Mouse (Mus musculus) olfactory bulb, adult 2 months (tissue): ENCODE data around the gene Dnajb11. TPM values are rescaled to one million over a fixed set of nuclear protein-coding genes. Genes with fewer than 3 reads are reported as not detected.

ENCODE experiments used
- H3K27ac ChIP-seq: fragments of 200-500 bp; 2 replicates; pipeline ENCODE4 v1.5.1; 2012; ENCODE audit warnings: low read depth, low read length; ENCODE audit not compliant: insufficient read depth
- H3K4me1 ChIP-seq: fragments of 200-500 bp; 2 replicates; pipeline ENCODE4 v1.6.1; 2012; ENCODE audit warnings: low read length; ENCODE audit not compliant: control insufficient read depth, insufficient read depth
- H3K4me3 ChIP-seq: fragments of 200-500 bp; 2 replicates; pipeline ENCODE4 v1.5.1; 2012; ENCODE audit warnings: mild to moderate bottlenecking, low read depth, low read length, moderate library complexity; ENCODE audit not compliant: insufficient read depth
- CTCF ChIP-seq: fragments of 200-500 bp; IDR thresholded peaks from 2 replicates; pipeline ENCODE4 v1.5.1; 2012; ENCODE audit warnings: low read depth, mild to moderate bottlenecking, low read length, moderate library complexity; ENCODE audit not compliant: insufficient read depth
- POLR2A ChIP-seq: fragments of 200-500 bp; IDR thresholded peaks from 2 replicates; pipeline ENCODE4 v1.6.1; 2012; ENCODE audit warnings: mild to moderate bottlenecking, low read depth, low read length, moderate library complexity; ENCODE audit not compliant: insufficient read depth
- WGBS: fragments of 180-500 bp; shearing (Covaris S2); methylation state at CpG from one replicate; pipeline ENCODE4 v1.1.7; 2018; 5-methylcytosine and 5-hydroxymethylcytosine counted together
- polyA plus RNA-seq: library from polyadenylated mRNA; stranded (reverse); fragments of >200 nt; gene quantifications from 2 replicates; pipeline ENCODE4 v1.2.4, GENCODE M21; 2012; ENCODE audit warnings: low replicate concordance; ENCODE audit not compliant: missing spikeins, insufficient read depth, insufficient read length

The Dnajb11 gene
- polyA plus RNA-seq, 1 experiment = not detected

GRCm38 (mm10) chr16:22890683-22891510, 33.3 kb downstream of the Dnajb11 start, which contains the start of gene Ahsg:
Ahsg (plus strand) TSS chr16:22891277.
- 73% methylated on average over 11 of the region's 11 CpGs for WGBS
- no peak within 1 kb of the TSS for H3K4me3 ChIP-seq
- no peaks in the 10 kb centered on the region for H3K4me1 ChIP-seq
- TF ChIP-seq CTCF (no peak), POLR2A (no peak)
- H3K27ac ChIP-seq = no peak within 1 kb of the TSS

DNA sequence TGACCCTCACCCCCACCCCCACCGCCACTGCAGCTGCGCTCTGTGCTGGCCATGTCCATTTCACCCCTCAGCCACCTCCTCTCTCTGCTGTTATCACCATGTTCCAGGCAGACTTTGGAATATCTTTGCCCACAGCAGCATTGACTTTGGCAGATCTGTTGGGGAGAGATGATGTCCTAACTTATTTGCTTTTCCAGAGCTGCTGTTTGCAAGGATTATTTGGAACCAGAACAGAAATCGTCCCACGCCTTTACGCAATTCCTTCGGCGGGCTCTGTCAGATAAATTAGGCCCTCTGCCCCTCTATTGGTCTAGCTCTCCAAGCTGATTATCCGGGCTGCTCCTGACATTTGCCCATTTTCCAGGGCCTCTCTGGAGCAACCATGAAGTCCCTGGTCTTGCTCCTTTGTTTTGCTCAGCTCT, 34.1 kb downstream of the Dnajb11 start:
- no peak overlapping the region for H3K27ac ChIP-seq
- H3K4me1 ChIP-seq = no peaks in the 10 kb centered on the region
- no peak overlapping the region for H3K4me3 ChIP-seq
- WGBS = 89% methylated on average over 8 of the region's 8 CpGs
- TF ChIP-seq POLR2A = no peak
- no peak for TF ChIP-seq CTCF

GRCm38 (mm10) chr16:22894095-22894494, 36.5 kb downstream of the Dnajb11 start:
- TF ChIP-seq POLR2A = no peak
- no peak overlapping the region for H3K4me3 ChIP-seq
- no peaks in the 10 kb centered on the region for H3K4me1 ChIP-seq
- no peak overlapping the region for H3K27ac ChIP-seq
- WGBS = 66% methylated on average over 8 of the region's 8 CpGs

- TF ChIP-seq POLR2A (no peak), CTCF (no peak)
- no peak overlapping the region for H3K4me3 ChIP-seq
- 74% methylated on average over 2 of the region's 2 CpGs for WGBS
- H3K4me1 ChIP-seq = no peaks in the 10 kb centered on the region
- H3K27ac ChIP-seq = no peak overlapping the region
Observed at GRCm38 (mm10) chr16:22896618-22897017, 39.0 kb downstream of the Dnajb11 start.

DNA sequence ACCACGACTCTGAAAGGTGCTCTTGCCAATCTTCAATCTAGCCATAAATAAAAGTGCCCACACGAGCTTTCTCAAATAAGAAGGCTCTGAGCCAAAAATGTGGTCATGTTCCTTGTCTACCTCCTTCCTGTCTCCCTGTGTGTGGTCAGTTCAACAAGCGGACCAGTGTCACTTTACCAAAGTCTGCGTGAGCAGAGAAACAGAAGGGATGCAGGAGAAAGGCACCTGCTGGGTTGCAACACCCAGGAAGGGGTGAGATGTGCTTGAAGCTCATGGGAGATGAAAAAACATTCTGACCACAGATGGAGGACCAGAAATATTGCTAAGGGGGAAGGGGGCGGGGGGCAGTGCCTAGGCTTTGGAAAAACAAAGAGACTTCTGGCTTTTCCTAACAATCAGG, 41.7 kb downstream of the Dnajb11 start:
- WGBS = 38% methylated on average over 5 of the region's 5 CpGs
- H3K4me3 ChIP-seq = no peak overlapping the region
- H3K27ac ChIP-seq = no peak overlapping the region
- no peaks in the 10 kb centered on the region for H3K4me1 ChIP-seq
- TF ChIP-seq POLR2A = no peak
- no peak for TF ChIP-seq CTCF

DNA sequence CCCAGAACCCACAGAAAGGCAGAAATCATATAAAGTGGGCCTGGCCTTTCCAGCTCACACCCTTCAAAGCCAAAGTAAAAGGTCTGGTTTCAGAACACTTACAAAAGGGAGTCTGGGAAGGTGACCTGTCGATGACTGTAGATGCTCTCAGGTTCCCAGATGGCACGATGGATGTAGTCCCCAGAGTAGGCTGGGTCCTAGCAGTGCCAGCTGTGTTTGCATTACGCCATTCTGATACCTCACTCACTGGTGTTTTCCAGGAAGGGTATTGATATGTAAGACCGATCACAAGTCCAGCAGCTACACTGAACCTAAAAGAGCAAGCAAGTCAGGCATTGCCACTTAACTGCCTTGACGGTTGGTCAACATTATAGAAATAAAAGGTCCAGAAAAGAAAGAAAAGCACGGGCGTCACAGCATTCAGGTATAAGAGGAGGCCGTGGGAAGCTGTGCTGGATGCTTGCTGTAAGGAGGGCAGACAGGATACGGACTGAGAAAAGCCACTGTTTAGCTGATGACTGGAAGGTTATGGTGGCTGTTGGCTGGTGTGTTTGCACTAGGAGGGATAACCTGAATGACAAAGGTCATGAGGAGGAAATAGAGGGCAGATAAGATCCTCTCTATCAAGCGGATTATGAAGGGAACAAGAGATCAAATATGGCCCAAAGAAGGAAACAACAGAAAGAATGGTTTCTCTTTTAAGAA, 42.4 kb downstream of the Dnajb11 start:
- Histone ChIP-seq H3K27ac (no peak overlapping the region), H3K4me3 (no peak overlapping the region), H3K4me1 (no peaks in the 10 kb centered on the region)
- WGBS = 84% methylated on average over 10 of the region's 10 CpGs
- TF ChIP-seq POLR2A = no peak
- no peak for TF ChIP-seq CTCF

DNA sequence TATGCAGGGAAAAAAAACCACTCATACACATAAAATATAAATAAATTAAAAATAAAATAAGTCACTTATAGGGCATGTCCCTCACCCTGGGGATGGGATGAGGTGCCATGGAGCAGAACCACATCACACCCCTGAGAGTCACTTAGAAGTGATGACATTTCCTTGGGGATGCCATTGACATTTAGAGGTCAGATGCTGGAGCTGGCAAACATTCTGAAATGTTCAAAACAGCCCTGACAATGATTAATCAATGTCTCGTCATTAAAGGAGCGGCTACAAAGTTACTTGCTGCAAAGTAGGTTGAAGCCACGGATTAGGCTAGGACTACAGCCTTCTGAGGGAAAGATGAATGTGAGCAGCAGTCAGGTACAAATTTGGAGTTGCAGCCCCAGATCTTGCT, 43.7 kb downstream of the Dnajb11 start:
- Histone ChIP-seq H3K4me3 (no peak overlapping the region), H3K4me1 (no peaks in the 10 kb centered on the region), H3K27ac (no peak overlapping the region)
- TF ChIP-seq CTCF = no peak
- no peak for TF ChIP-seq POLR2A
- WGBS = 93% methylated on average over 3 of the region's 3 CpGs

- WGBS = 90% methylated on average over 6 of the region's 6 CpGs
- no peaks in the 10 kb centered on the region for H3K4me1 ChIP-seq
Observed at GRCm38 (mm10) chr16:22909290-22909689, 51.6 kb downstream of the Dnajb11 start.

DNA sequence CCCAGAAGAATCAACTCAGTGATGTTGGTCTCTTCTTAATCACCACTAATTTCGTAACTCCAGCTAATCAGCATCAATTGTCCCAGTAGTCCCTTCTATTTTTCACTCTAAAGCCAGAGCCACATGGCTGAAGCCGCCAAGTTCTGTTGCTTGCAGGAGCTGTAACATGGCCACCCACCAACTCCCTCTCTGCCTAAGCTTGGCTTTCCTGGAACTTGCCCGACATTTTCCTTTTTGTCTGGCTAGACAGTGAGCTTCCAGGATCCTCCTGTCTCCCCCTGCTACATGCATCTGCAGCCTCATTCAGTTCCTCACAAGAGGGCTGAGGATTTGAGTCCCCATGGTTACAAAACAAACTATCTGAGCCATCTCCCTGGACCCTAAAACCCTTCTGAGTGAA, 54.3 kb downstream of the Dnajb11 start:
- no peak for TF ChIP-seq POLR2A
- TF ChIP-seq CTCF = no peak
- no peaks in the 10 kb centered on the region for H3K4me1 ChIP-seq
- 72% methylated on average over 3 of the region's 3 CpGs for WGBS
- H3K4me3 ChIP-seq = no peak overlapping the region
- H3K27ac ChIP-seq = no peak overlapping the region

More at GRCm38 (mm10) chr16:22909290-22909689, 51.6 kb downstream of the Dnajb11 start:
- Histone ChIP-seq H3K27ac (no peak overlapping the region), H3K4me3 (no peak overlapping the region)
- TF ChIP-seq POLR2A (no peak), CTCF (no peak)
